Mouse (Mus musculus): ENCODE results near the gene Tbx15. TPM values are rescaled to one million over a fixed set of nuclear protein-coding genes. Genes with fewer than 3 reads are reported as not detected.

Gene Tbx15
- polyA plus RNA-seq, 1 experiment from 2014 or later: 4.9 TPM

DNA sequence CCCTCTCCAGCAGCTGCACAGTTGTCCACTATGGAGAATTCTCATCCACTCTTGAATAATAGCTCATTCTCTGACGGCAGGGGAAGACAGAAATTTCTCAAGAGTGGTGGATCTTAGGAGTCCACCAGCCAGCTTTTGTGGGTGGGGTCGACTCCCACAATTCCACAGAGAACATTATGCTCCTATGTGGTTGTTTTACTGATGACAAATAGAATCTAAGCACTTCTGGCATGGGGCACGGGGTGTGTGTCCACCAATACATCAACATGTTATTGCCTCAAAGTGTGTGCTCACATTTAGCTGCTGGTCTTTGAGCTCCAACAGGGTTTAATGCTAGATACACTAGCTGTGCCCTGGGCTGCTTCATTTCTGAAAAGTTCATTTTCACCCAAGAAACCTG lies 6.4 kb downstream of the Tbx15 start:
- Histone ChIP-seq H3K9me3 (ENCODE audit: control insufficient read depth, low read length) (no peaks in the 10 kb centered on the region), H3K27me3 (ENCODE audit: control insufficient read depth, insufficient read depth, low read length) (peaks cover 96% of the 10 kb centered on the region), H3K9ac (ENCODE audit: low read depth, low read length) (no peak overlapping the region), H3K4me2 (replicated peaks; ENCODE audit: low read depth, low read length) (no peak overlapping the region), H3K27ac (ENCODE audit: low read depth, low read length) (no peak overlapping the region), H3K4me1 (replicated peaks; ENCODE audit: control insufficient read depth, insufficient read depth, low read length) (no peaks in the 10 kb centered on the region), H3K36me3 (ENCODE audit: control insufficient read depth, insufficient read depth, low read length) (no peaks in the 10 kb centered on the region), H3K4me3 (ENCODE audit: low read depth, low read length) (no peak overlapping the region)
- 37% methylated on average over 3 of the region's 3 CpGs for WGBS
- no peak for ATAC-seq (ENCODE audit: low FRiP score)
- peak; percentile 14 for DNase-seq (ENCODE audit: low spot score)

DNA sequence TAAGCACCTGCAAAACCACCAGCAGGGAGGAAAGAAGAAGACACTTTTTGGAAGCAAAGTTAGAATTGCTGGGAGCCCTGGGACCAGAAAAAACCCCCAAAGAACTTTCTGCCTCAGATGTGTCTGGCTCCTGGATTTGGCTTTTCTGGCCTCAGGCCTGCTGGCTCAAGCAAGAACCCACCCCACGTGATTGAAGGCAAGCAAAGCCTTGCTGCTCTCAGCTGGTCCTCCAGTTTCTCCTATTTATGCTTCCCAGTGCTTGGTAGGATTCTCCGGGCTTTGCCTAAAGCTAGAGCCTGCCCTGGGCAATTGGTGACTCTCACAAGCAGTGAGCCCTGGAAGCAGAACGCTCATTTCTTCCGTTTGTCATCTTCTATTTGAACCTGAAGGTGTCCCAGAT lies 7.4 kb downstream of the Tbx15 start:
- 2% methylated on average over 4 of the region's 4 CpGs for WGBS
- no peaks in the 10 kb centered on the region for H3K36me3 ChIP-seq (ENCODE audit: control insufficient read depth, insufficient read depth, low read length)
- ATAC-seq (ENCODE audit: low FRiP score) (0 out of 2 replicates have a peak, but pooled peaks have one; percentile 11), DNase-seq (ENCODE audit: low spot score) (no peak)
- no peak overlapping the region for H3K27ac ChIP-seq (ENCODE audit: low read depth, low read length)
- no peak overlapping the region for H3K4me3 ChIP-seq (ENCODE audit: low read depth, low read length)
- H3K4me2 ChIP-seq (replicated peaks; ENCODE audit: low read depth, low read length): no peak overlapping the region
- peaks cover 97% of the 10 kb centered on the region for H3K27me3 ChIP-seq (ENCODE audit: control insufficient read depth, insufficient read depth, low read length)
- H3K9ac ChIP-seq (ENCODE audit: low read depth, low read length): no peak overlapping the region
- H3K9me3 ChIP-seq (ENCODE audit: control insufficient read depth, low read length): no peaks in the 10 kb centered on the region
- no peaks in the 10 kb centered on the region for H3K4me1 ChIP-seq (replicated peaks; ENCODE audit: control insufficient read depth, insufficient read depth, low read length)

DNA sequence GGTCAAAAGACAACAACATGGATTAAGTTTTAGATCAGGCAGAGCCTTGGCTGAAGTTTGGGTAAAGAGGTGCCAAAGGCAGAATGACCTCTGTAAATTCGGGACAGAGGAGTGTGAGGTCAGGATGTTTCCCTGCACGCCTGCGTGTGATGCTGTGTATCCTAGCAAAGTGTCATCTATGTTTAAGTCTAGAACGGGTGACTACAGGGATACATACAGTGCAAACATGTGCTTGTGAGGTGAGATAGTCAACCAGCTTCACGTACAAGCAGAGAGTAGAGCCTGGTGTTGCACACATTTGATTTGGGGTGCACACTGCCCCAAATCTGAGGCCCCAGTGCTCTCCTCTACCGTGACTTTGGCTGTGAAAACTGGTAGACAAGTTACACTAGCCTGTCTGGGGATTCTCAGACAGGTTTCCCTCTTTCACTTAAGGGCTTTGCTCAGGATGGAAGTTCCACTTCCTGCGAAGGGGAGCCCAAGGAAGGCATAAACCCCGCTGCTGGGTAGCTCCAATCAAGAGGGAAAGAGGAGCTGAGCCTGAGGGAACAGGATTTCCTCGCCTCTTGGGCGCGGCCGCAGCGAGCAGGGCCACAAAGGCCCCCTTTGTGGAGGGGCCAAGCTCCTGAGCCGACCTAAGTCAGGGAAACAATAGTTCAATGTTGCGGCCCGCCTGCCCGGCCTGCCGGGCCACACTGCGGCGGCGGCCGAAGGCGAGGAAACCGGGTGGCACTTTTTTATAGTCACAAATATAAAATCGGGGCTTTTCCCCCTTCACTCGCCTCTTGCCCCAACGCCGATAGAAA lies 8.0 kb downstream of the Tbx15 start:
- H3K27ac ChIP-seq (ENCODE audit: low read depth, low read length): no peak overlapping the region
- H3K4me2 ChIP-seq (replicated peaks; ENCODE audit: low read depth, low read length): no peak overlapping the region
- no peaks in the 10 kb centered on the region for H3K9me3 ChIP-seq (ENCODE audit: control insufficient read depth, low read length)
- DNase-seq (ENCODE audit: low spot score) (peak; percentile 67), ATAC-seq (ENCODE audit: low FRiP score) (no peak)
- no peaks in the 10 kb centered on the region for H3K36me3 ChIP-seq (ENCODE audit: control insufficient read depth, insufficient read depth, low read length)
- no peak overlapping the region for H3K9ac ChIP-seq (ENCODE audit: low read depth, low read length)
- H3K4me1 ChIP-seq (replicated peaks; ENCODE audit: control insufficient read depth, insufficient read depth, low read length): no peaks in the 10 kb centered on the region; the same call in 1 of the 2 replicates
- no peak overlapping the region for H3K4me3 ChIP-seq (ENCODE audit: low read depth, low read length)
- peaks cover 97% of the 10 kb centered on the region for H3K27me3 ChIP-seq (ENCODE audit: control insufficient read depth, insufficient read depth, low read length)
- WGBS: 2% methylated on average over 28 of the region's 28 CpGs

DNA sequence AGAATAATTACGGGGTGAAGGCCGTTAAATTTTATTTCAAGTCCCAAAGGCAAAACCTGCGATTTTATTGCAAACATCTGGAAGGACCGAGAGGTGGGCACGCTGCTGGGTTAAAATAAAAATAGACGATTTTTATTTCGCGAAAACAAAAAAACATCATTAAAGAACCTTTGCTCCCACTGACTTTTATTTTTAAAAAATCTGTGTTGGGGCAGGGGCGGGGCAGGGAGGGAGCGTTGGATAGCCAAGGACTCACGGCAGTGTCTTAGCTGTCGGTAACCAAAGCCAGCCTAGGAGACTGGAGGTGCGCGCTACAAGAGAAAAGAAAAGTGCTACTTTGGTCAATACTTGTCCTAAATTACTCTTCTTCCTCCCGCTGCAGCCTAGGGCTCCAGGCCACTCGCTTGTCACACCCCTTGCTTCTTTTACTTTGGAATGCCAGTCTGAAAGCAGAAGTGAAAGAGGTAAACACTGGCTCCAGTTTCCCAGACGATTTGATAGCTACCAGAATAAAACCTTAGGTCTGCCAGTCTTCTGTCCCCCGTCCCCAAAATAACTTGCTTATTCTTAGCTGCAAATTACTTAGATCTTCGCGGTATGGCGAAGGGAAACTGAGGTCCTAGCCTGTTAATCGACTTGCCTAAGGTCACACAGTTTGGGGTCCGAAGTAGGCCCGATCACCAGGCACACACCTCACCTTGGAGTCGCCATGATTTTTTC lies 8.8 kb downstream of the Tbx15 start:
- DNase-seq (ENCODE audit: low spot score) (peak; percentile 57), ATAC-seq (ENCODE audit: low FRiP score) (no peak)
- H3K4me1 ChIP-seq (replicated peaks; ENCODE audit: control insufficient read depth, insufficient read depth, low read length): peaks cover 6% of the 10 kb centered on the region; the same call in 1 of the 2 replicates
- no peak overlapping the region for H3K4me3 ChIP-seq (ENCODE audit: low read depth, low read length)
- no peaks in the 10 kb centered on the region for H3K9me3 ChIP-seq (ENCODE audit: control insufficient read depth, low read length)
- no peak overlapping the region for H3K4me2 ChIP-seq (replicated peaks; ENCODE audit: low read depth, low read length)
- H3K36me3 ChIP-seq (ENCODE audit: control insufficient read depth, insufficient read depth, low read length): no peaks in the 10 kb centered on the region
- H3K9ac ChIP-seq (ENCODE audit: low read depth, low read length): no peak overlapping the region
- H3K27me3 ChIP-seq (ENCODE audit: control insufficient read depth, insufficient read depth, low read length): peaks cover 96% of the 10 kb centered on the region
- no peak overlapping the region for H3K27ac ChIP-seq (ENCODE audit: low read depth, low read length)
- WGBS: under 1% methylated on average over 25 of the region's 25 CpGs

DNA sequence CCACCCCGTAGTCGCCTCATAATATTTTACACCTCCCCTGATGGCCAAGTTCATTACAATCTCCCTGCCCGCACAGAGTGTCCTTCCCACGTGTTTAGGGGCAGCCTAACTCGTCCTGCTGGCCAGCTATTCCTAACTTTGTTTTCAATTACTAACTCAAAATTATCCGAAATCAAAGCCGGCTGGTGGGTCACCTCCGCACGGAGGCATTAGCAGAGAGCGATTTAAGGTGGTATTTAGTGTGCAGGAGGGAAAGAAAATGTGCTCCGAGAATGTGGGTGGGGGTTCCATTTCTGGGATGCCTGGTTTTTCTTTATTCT lies 9.3 kb downstream of the Tbx15 start:
- no peaks in the 10 kb centered on the region for H3K36me3 ChIP-seq (ENCODE audit: control insufficient read depth, insufficient read depth, low read length)
- H3K27ac ChIP-seq (ENCODE audit: low read depth, low read length): no peak overlapping the region
- no peaks in the 10 kb centered on the region for H3K9me3 ChIP-seq (ENCODE audit: control insufficient read depth, low read length)
- H3K4me1 ChIP-seq (replicated peaks; ENCODE audit: control insufficient read depth, insufficient read depth, low read length): peaks cover 9% of the 10 kb centered on the region; the same call in 1 of the 2 replicates
- DNase-seq (ENCODE audit: low spot score) (no peak), ATAC-seq (ENCODE audit: low FRiP score) (no peak)
- peaks cover 95% of the 10 kb centered on the region for H3K27me3 ChIP-seq (ENCODE audit: control insufficient read depth, insufficient read depth, low read length)
- H3K9ac ChIP-seq (ENCODE audit: low read depth, low read length): no peak overlapping the region
- no peak overlapping the region for H3K4me2 ChIP-seq (replicated peaks; ENCODE audit: low read depth, low read length)
- WGBS: 2% methylated on average over 11 of the region's 11 CpGs
- H3K4me3 ChIP-seq (ENCODE audit: low read depth, low read length): no peak overlapping the region

DNA sequence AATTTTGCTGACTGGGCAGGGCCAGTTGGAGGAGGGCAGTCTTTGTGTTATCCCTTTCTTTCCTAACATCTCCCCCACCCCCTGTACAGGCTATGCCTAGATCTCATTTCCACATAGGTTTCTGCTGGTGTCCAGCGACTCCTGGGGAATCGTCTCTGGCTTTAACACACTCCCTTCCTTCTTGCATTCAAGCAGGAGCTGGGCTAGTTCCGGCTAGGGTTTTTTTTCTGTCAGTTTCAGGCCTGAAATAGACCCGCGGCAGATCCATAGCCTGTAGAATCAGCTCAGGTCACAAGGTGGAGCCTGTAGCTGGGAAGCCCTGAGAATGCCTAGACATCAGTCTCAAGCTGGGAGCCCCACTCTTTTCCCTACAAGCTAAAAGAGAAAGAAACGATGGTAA lies 9.7 kb downstream of the Tbx15 start:
- H3K9ac ChIP-seq (ENCODE audit: low read depth, low read length): no peak overlapping the region
- ATAC-seq (ENCODE audit: low FRiP score): no peak
- H3K36me3 ChIP-seq (ENCODE audit: control insufficient read depth, insufficient read depth, low read length): no peaks in the 10 kb centered on the region
- DNase-seq (ENCODE audit: low spot score): peak; percentile 58
- WGBS: 0% methylated on average over 6 of the region's 6 CpGs
- H3K4me2 ChIP-seq (replicated peaks; ENCODE audit: low read depth, low read length): no peak overlapping the region
- no peak overlapping the region for H3K27ac ChIP-seq (ENCODE audit: low read depth, low read length)
- H3K4me3 ChIP-seq (ENCODE audit: low read depth, low read length): no peak overlapping the region
- H3K27me3 ChIP-seq (ENCODE audit: control insufficient read depth, insufficient read depth, low read length): peaks cover 95% of the 10 kb centered on the region
- no peaks in the 10 kb centered on the region for H3K9me3 ChIP-seq (ENCODE audit: control insufficient read depth, low read length)
- H3K4me1 ChIP-seq (replicated peaks; ENCODE audit: control insufficient read depth, insufficient read depth, low read length): peaks cover 9% of the 10 kb centered on the region; the same call in 1 of the 2 replicates

DNA sequence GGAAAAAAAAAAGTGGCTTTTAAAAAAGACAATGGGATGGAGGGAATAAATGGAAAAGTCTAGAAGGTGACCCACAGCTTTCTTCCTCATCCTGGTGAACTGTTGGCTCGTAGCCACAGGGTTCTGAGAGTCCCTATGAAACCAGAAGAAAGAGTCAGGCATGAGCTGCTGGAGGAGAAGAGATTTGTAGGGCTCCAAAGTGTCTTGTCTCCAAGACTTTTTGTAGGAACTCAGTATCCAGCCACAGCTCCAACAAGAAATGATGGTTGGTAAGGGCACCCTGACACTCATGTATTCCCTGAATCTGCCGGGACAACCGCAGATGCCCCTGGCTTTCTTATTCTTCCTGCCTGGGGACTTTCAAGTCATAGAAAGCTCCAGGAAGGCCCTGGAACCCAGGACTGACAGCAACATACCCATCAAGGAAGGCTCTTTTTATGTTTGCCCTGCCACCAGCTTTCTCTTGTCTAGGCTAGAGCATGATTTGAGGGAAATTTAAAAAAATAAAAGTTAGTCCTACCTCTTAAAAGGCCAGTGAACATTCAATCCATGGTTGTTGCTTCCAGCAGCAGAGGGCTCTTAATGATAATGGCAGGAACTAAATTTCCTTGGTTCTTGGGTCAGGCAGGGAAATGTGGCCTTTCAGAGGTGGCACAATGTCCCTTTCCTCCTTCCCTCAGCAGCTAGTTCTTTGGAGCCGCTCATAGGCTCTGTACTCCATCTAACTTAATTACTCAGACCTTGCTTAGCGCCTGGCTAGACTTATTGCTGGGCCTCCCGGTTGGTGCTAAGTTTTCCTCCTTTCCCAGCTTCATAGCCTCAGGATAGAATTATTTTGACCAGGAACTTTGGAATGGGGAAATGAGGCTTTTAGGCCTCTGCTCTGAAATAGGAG lies 11.3 kb downstream of the Tbx15 start:
- H3K9ac ChIP-seq (ENCODE audit: low read depth, low read length): no peak overlapping the region
- H3K9me3 ChIP-seq (ENCODE audit: control insufficient read depth, low read length): no peaks in the 10 kb centered on the region
- peaks cover 94% of the 10 kb centered on the region for H3K27me3 ChIP-seq (ENCODE audit: control insufficient read depth, insufficient read depth, low read length)
- no peak overlapping the region for H3K27ac ChIP-seq (ENCODE audit: low read depth, low read length)
- DNase-seq (ENCODE audit: low spot score): peak; percentile 40
- H3K36me3 ChIP-seq (ENCODE audit: control insufficient read depth, insufficient read depth, low read length): no peaks in the 10 kb centered on the region
- H3K4me1 ChIP-seq (replicated peaks; ENCODE audit: control insufficient read depth, insufficient read depth, low read length): peaks cover 9% of the 10 kb centered on the region; the same call in 1 of the 2 replicates
- no peak overlapping the region for H3K4me3 ChIP-seq (ENCODE audit: low read depth, low read length)
- WGBS: 8% methylated on average over 6 of the region's 6 CpGs
- H3K4me2 ChIP-seq (replicated peaks; ENCODE audit: low read depth, low read length): no peak overlapping the region
- ATAC-seq (ENCODE audit: low FRiP score): no peak

DNA sequence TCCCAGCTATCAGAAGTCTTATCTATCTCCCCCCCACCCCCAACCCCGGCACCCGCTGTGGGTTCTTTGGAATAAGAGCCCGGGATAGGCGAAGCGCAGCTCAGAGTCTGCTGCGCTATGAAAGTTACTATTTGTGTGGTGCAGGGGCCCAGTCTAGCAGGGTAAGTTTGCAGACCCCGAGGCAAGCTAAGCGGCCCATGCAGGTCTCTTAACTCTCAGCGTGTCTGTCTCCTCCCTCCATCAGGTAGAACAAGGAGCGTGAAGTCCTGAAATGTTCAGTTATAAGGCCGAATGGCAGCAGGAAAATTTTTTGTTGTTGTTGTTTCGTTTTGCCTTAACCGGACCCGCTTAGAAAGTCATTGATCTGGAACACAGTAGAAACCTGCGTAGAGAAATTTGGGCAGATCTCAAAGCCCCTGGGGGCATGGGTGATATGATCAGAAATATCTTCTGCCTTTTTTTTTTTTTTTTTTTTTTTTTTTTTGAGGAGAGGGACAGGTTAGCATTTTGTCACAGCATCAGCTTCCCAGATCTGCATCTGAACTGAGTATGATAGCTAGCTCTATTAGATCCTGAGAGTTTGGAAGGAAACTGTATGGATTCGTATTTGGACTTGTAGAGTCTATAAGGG lies 12.4 kb downstream of the Tbx15 start:
- no peak for ATAC-seq (ENCODE audit: low FRiP score)
- Histone ChIP-seq H3K36me3 (ENCODE audit: control insufficient read depth, insufficient read depth, low read length) (no peaks in the 10 kb centered on the region), H3K4me2 (replicated peaks; ENCODE audit: low read depth, low read length) (no peak overlapping the region), H3K27me3 (ENCODE audit: control insufficient read depth, insufficient read depth, low read length) (peaks cover 95% of the 10 kb centered on the region), H3K4me3 (ENCODE audit: low read depth, low read length) (no peak overlapping the region), H3K27ac (ENCODE audit: low read depth, low read length) (no peak overlapping the region), H3K9me3 (ENCODE audit: control insufficient read depth, low read length) (no peaks in the 10 kb centered on the region), H3K9ac (ENCODE audit: low read depth, low read length) (no peak overlapping the region), H3K4me1 (replicated peaks; ENCODE audit: control insufficient read depth, insufficient read depth, low read length) (peaks cover 9% of the 10 kb centered on the region; the same call in 1 of the 2 replicates)
- WGBS: 2% methylated on average over 16 of the region's 16 CpGs
- DNase-seq (ENCODE audit: low spot score): peak; percentile 59
